ENCODE assay signal across 8 mouse cellular contexts in the genomic region with DNA sequence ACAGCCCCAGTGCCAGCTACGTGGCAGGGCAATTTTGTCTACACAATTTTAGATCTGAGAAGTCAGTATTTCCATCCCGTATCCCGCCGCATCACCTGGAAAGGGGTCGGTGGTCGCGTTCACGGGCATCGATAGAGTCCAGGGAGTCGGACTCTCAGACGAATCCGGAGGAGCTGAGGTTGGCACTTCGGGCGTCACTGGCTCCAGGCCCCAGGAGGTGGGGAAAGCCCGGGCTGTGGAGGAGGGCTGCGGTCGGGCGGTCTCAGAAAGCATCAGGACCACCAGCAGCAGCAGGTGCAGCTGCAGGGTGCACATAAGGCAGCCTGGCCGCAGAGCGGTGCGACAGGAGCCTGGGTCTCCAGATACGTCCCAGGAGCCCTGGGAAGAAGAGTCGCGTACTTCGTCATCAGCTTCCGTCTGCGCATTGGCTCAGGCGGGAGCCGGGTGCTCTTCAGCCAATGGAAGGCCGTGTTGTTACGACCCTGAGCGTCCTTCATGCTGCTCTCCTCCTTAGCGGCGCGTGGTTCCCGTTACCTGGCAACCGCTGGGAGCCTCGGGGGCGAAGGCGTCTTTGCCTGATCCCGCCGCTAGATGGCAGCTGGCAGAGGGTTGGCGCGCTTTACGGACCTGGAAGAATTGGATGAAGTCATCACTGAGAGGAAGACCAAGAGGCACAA. TPM values are rescaled to one million over a fixed set of nuclear protein-coding genes. Genes with fewer than 3 reads are reported as not detected.
DNase-seq lines count a peak whose midpoint lies in the region; ATAC-seq lines count a peak whose summit lies in the region.

A gene (minus strand): TSS at position 404 of the 677 bp plus-strand sequence.
A gene (plus strand): TSS at position 537 of the 677 bp plus-strand sequence.

- peak within 1 kb of the TSS; percentile 75 for H3K4me3 ChIP-seq in hindbrain, embryonic 15.5 days

- under 1% methylated on average over 45 of the region's 45 CpGs for WGBS in hindbrain, embryonic 15.5 days

- peak within 1 kb of the TSS; percentile 80 for H3K9ac ChIP-seq in hindbrain, embryonic 15.5 days

- DNase-seq in T-cell, adult 2 months (ENCODE audit: low spot score): peak; percentile 97
- DNase-seq in cerebellum, postnatal 36 days: peak; percentile 94 to 96
- peak; percentile 95 to 97 for DNase-seq in frontal cortex, postnatal 36 days (ENCODE audit: low spot score in 2 of 2)
- DNase-seq in left cerebral cortex, adult 11 months (ENCODE audit: low spot score): peak; percentile 92
- DNase-seq in lung, postnatal 4 days: peak; percentile 97
- DNase-seq in retina, postnatal 7 days (ENCODE audit: low read depth, low spot score): peak; percentile 96
- peak; percentile 81 for DNase-seq in urinary bladder, adult 2 months (ENCODE audit: low spot score)

- H3K27me3 ChIP-seq in hindbrain, embryonic 15.5 days: no peaks in the 10 kb centered on the region

- H3K27ac ChIP-seq in hindbrain, embryonic 15.5 days (replicated peaks): peak within 1 kb of the TSS; percentile 73

- H3K9me3 ChIP-seq in hindbrain, embryonic 15.5 days: no peaks in the 10 kb centered on the region

- H3K4me1 ChIP-seq in hindbrain, embryonic 15.5 days (replicated peaks): peaks cover 18% of the 10 kb centered on the region

- peak within 1 kb of the TSS; percentile 83 for H3K4me2 ChIP-seq in hindbrain, embryonic 15.5 days

- H3K36me3 ChIP-seq in hindbrain, embryonic 15.5 days: peaks cover 14% of the 10 kb centered on the region

- ATAC-seq in hindbrain, embryonic 15.5 days (ENCODE audit: low FRiP score, low read depth): peak; percentile 100

RNA-seq across cellular contexts. Expression of the first gene that starts in this region (rescaled TPM):
- 13.2 and 14.2 TPM in 2 replicates for polyA plus RNA-seq in hindbrain, embryonic 15.5 days (2015; fragmentation: Nextera tagmentation; extraction: Ambion mirVana)
- polyA plus RNA-seq in urinary bladder, adult 2 months (2012; rRNA removed): 10.4 and 10.6 TPM in 2 replicates

RNA-seq across cellular contexts. Expression of the second gene that starts in this region (rescaled TPM):
- 9.0 and 9.1 TPM in 2 replicates for polyA plus RNA-seq in hindbrain, embryonic 15.5 days (2015; fragmentation: Nextera tagmentation; extraction: Ambion mirVana)
- polyA plus RNA-seq in urinary bladder, adult 2 months (2012; rRNA removed): 82.5 and 102 TPM in 2 replicates

Comparison
In these comparisons a context has a peak if more than half of its experiments do, and no peak if none do; other contexts are left out.
1. Peak in every context shown above with its lines: DNase-seq, ATAC-seq, H3K4me3 ChIP-seq and H3K27ac ChIP-seq.